Mouse (Mus musculus) limb, embryonic 12.5 days (tissue): ENCODE results near the gene Scarf2. TPM values are rescaled to one million over a fixed set of nuclear protein-coding genes. Genes with fewer than 3 reads are reported as not detected.

Source experiments
- ATAC-seq: fragments of 200-750 bp; cut with Nextera tagmentation; 2 replicates; pipeline ENCODE4 v1.8.0; 2017; ENCODE audit warnings: low read depth, moderate TSS enrichment; ENCODE audit not compliant: insufficient number of reproducible peaks, insufficient read depth, low FRiP score, low TSS enrichment
- H3K27ac ChIP-seq: fragments of 300-500 bp; sonication (generic); 2 replicates; pipeline ENCODE4 v1.5.1; 2016; ENCODE audit warnings: mild to moderate bottlenecking, moderate library complexity
- H3K27me3 ChIP-seq: fragments of 300-500 bp; sonication (generic); 2 replicates; pipeline ENCODE4 v1.6.1; 2016; ENCODE audit warnings: mild to moderate bottlenecking, moderate library complexity
- H3K36me3 ChIP-seq: fragments of 300-500 bp; sonication (generic); 2 replicates; pipeline ENCODE4 v1.6.1; 2016; ENCODE audit warnings: mild to moderate bottlenecking, moderate library complexity
- H3K4me1 ChIP-seq: fragments of 300-500 bp; sonication (generic); replicated peaks from 2 replicates; pipeline ENCODE4 v1.6.1; 2016
- H3K4me2 ChIP-seq: fragments of 300-500 bp; sonication (generic); 2 replicates; pipeline ENCODE4 v1.6.1; 2016; ENCODE audit warnings: mild to moderate bottlenecking, moderate library complexity
- H3K4me3 ChIP-seq: fragments of 300-500 bp; sonication (generic); replicated peaks from 2 replicates; pipeline ENCODE4 v1.5.1; 2016; ENCODE audit warnings: mild to moderate bottlenecking
- H3K9ac ChIP-seq: fragments of 300-500 bp; sonication (generic); replicated peaks from 2 replicates; pipeline ENCODE4 v1.6.1; 2016; ENCODE audit warnings: mild to moderate bottlenecking, moderate library complexity
- H3K9me3 ChIP-seq: fragments of 300-500 bp; sonication (generic); 2 replicates; pipeline ENCODE4 v1.6.1; 2016; ENCODE audit warnings: mild to moderate bottlenecking, moderate library complexity
- WGBS: fragments of 180-500 bp; shearing (Covaris S2); methylation state at CpG from one replicate; pipeline ENCODE4 v1.1.7; 2016; 5-methylcytosine and 5-hydroxymethylcytosine counted together
- polyA plus RNA-seq: library from polyadenylated mRNA; unstranded; fragments of >200 nt; fragmentation: Nextera tagmentation; extraction: Ambion mirVana; gene quantifications from 2 replicates; pipeline ENCODE4 v1.2.1, GENCODE M21; 2016

The Scarf2 gene
- polyA plus RNA-seq, 1 experiment from 2014 or later = 41.0 TPM

GRCm38 (mm10) chr16:17851331-17851730, 54.2 kb downstream of the Scarf2 start:
- no peaks in the 10 kb centered on the region for H3K9me3 ChIP-seq
- no peak overlapping the region for H3K27ac ChIP-seq
- peaks cover 90% of the 10 kb centered on the region for H3K36me3 ChIP-seq
- H3K27me3 ChIP-seq = no peaks in the 10 kb centered on the region
- no peaks in the 10 kb centered on the region for H3K4me1 ChIP-seq
- WGBS = 92% methylated on average over 5 of the region's 5 CpGs
- no peak overlapping the region for H3K4me3 ChIP-seq
- ATAC-seq = no peak
- no peak overlapping the region for H3K4me2 ChIP-seq
- H3K9ac ChIP-seq = no peak overlapping the region

- no peaks in the 10 kb centered on the region for H3K4me1 ChIP-seq
- no peak overlapping the region for H3K4me2 ChIP-seq
- H3K27me3 ChIP-seq = no peaks in the 10 kb centered on the region
- H3K9ac ChIP-seq = no peak overlapping the region
- no peak overlapping the region for H3K27ac ChIP-seq
- H3K36me3 ChIP-seq = peaks cover 90% of the 10 kb centered on the region
- no peak for ATAC-seq
- H3K9me3 ChIP-seq = no peaks in the 10 kb centered on the region
- no peak overlapping the region for H3K4me3 ChIP-seq
- 100% methylated on average over 1 of the region's 1 CpGs for WGBS
Measured at GRCm38 (mm10) chr16:17851860-17852259, 54.8 kb downstream of the Scarf2 start.

GRCm38 (mm10) chr16:17853263-17853662, 56.2 kb downstream of the Scarf2 start:
- Histone ChIP-seq H3K36me3 (peaks cover 90% of the 10 kb centered on the region), H3K27me3 (no peaks in the 10 kb centered on the region), H3K9me3 (no peaks in the 10 kb centered on the region), H3K4me3 (no peak overlapping the region), H3K27ac (no peak overlapping the region), H3K9ac (no peak overlapping the region), H3K4me1 (no peaks in the 10 kb centered on the region), H3K4me2 (no peak overlapping the region)
- no peak for ATAC-seq
- 81% methylated on average over 2 of the region's 2 CpGs for WGBS

GRCm38 (mm10) chr16:17857157-17857556, 60.1 kb downstream of the Scarf2 start:
- H3K27ac ChIP-seq = no peak overlapping the region
- peaks cover 85% of the 10 kb centered on the region for H3K36me3 ChIP-seq
- no peak for ATAC-seq
- no peak overlapping the region for H3K4me2 ChIP-seq
- no peaks in the 10 kb centered on the region for H3K4me1 ChIP-seq
- 94% methylated on average over 7 of the region's 7 CpGs for WGBS
- H3K9me3 ChIP-seq = no peaks in the 10 kb centered on the region
- no peak overlapping the region for H3K4me3 ChIP-seq
- no peak overlapping the region for H3K9ac ChIP-seq
- no peaks in the 10 kb centered on the region for H3K27me3 ChIP-seq

Other genes with a start within 250 kb of the Scarf2 start
- gene Lrrc74b, start 236.0 kb upstream of the Scarf2 start, polyA plus RNA-seq = not detected in 2 replicates
- gene P2rx6, start 235.4 kb upstream of the Scarf2 start, polyA plus RNA-seq = 0.26 and 0.33 TPM in 2 replicates
- 2.7 and 2.9 TPM in 2 replicates for gene Slc7a4, start 214.1 kb upstream of the Scarf2 start, polyA plus RNA-seq
- 50.6 and 52.1 TPM in 2 replicates for gene Smpd4, start 177.9 kb upstream of the Scarf2 start, polyA plus RNA-seq
- 8.2 and 11.9 TPM in 2 replicates for gene Ccdc74a, start 150.8 kb upstream of the Scarf2 start, polyA plus RNA-seq
- 43.2 and 44.2 TPM in 2 replicates for gene Med15, start 64.4 kb upstream of the Scarf2 start, polyA plus RNA-seq
- 87.7 and 88.5 TPM in 2 replicates for gene Klhl22, start 37.7 kb upstream of the Scarf2 start, polyA plus RNA-seq
- 0.27 and 0.56 TPM in 2 replicates for gene B830017H08Rik, start 35.8 kb downstream of the Scarf2 start, polyA plus RNA-seq
- 2.9 and 3.6 TPM in 2 replicates for gene Car15, start 41.1 kb downstream of the Scarf2 start, polyA plus RNA-seq
- 0.31 and 0.36 TPM in 2 replicates for gene Gm20518, start 94.4 kb downstream of the Scarf2 start, polyA plus RNA-seq
- gene Tssk1, start 96.9 kb downstream of the Scarf2 start, polyA plus RNA-seq = not detected in 2 replicates
- gene Dgcr2, start 101.3 kb downstream of the Scarf2 start, polyA plus RNA-seq = 102 and 105 TPM in 2 replicates
- gene Tssk2, start 101.4 kb downstream of the Scarf2 start, polyA plus RNA-seq = not detected in 2 replicates
- 50.6 and 54.7 TPM in 2 replicates for gene Ess2, start 114.1 kb downstream of the Scarf2 start, polyA plus RNA-seq
- gene Gsc2, start 117.8 kb downstream of the Scarf2 start, polyA plus RNA-seq = not detected in 2 replicates
- 79.5 and 83.0 TPM in 2 replicates for gene Slc25a1, start 130.9 kb downstream of the Scarf2 start, polyA plus RNA-seq
- gene Vpreb2, start 183.1 kb downstream of the Scarf2 start, polyA plus RNA-seq = not detected in 2 replicates